Mouse (Mus musculus): ENCODE measurements around the gene Tmem136.

Tmem136 gene

GRCm38 (mm10) chr9:43076163-43076562 is 40.2 kb downstream of the Tmem136 start:
- no peak for DNase-seq (ENCODE audit: low spot score in 2 of 2)

GRCm38 (mm10) chr9:43074611-43075010 is 41.8 kb downstream of the Tmem136 start:
- no peak for DNase-seq (ENCODE audit: low spot score in 2 of 2)

- no peak for DNase-seq (ENCODE audit: low spot score in 2 of 2)
Observed at GRCm38 (mm10) chr9:43071741-43072140, 44.6 kb downstream of the Tmem136 start.

GRCm38 (mm10) chr9:43071176-43071575 is 45.2 kb downstream of the Tmem136 start:
- DNase-seq (ENCODE audit: low spot score in 2 of 2): peak in 1 of 2 experiments; percentile 9

- DNase-seq (ENCODE audit: low spot score in 2 of 2): no peak
Observed at GRCm38 (mm10) chr9:43070566-43070965, 45.8 kb downstream of the Tmem136 start.

- DNase-seq (ENCODE audit: low spot score in 2 of 2): no peak
Observed at GRCm38 (mm10) chr9:43070153-43070552, 46.2 kb downstream of the Tmem136 start.

- DNase-seq (ENCODE audit: low spot score in 2 of 2): no peak
Observed at GRCm38 (mm10) chr9:43067896-43068295, 48.5 kb downstream of the Tmem136 start.

- DNase-seq (ENCODE audit: low spot score in 2 of 2): no peak
Observed at GRCm38 (mm10) chr9:43065231-43065630, 51.1 kb downstream of the Tmem136 start.

- no peak for DNase-seq (ENCODE audit: low spot score in 2 of 2)
Observed at GRCm38 (mm10) chr9:43061545-43061944, 54.8 kb downstream of the Tmem136 start.

Data from cerebellum, postnatal 4 days (tissue).